Mouse (Mus musculus) liver, embryonic 14.5 days (tissue): ENCODE measurements around the gene Anapc2. TPM values are rescaled to one million over a fixed set of nuclear protein-coding genes. Genes with fewer than 3 reads are reported as not detected.

Experiments
- ATAC-seq: fragments of 200-750 bp; cut with Nextera tagmentation; 2 replicates; pipeline ENCODE4 v1.8.0; 2017; ENCODE audit warnings: moderate number of reproducible peaks, mild to moderate bottlenecking, moderate library complexity; ENCODE audit not compliant: insufficient read depth
- DNase-seq, 3 experiments: peaks; one replicate each; pipeline ENCODE4 v3.0.0-alpha.2; 2012 to 2013; ENCODE audit warnings: low read depth in 3 of 3, low spot score in 3 of 3
- H3K27ac ChIP-seq: fragments of 300-500 bp; sonication (generic); 2 replicates; pipeline ENCODE4 v1.5.1; 2014; ENCODE audit warnings: moderate library complexity, mild to moderate bottlenecking, control low read depth, inconsistent platforms
- H3K27me3 ChIP-seq: fragments of 300-500 bp; sonication (generic); 2 replicates; pipeline ENCODE4 v1.6.1; 2014; ENCODE audit warnings: mild to moderate bottlenecking, low read length, moderate library complexity; ENCODE audit not compliant: control insufficient read depth, insufficient read depth
- H3K36me3 ChIP-seq: fragments of 300-500 bp; sonication (generic); replicated peaks from 2 replicates; pipeline ENCODE4 v1.6.1; 2014; ENCODE audit warnings: low read depth; ENCODE audit not compliant: control insufficient read depth, insufficient read depth
- H3K4me1 ChIP-seq, 2 experiments: fragments of 200-500 bp in 1 of 2; fragments of 300-500 bp in 1 of 2; sonication (generic) in 1 of 2; replicated peaks; 2 replicates each; pipeline ENCODE4 v1.6.1; 2012 to 2014; ENCODE audit warnings: antibody characterized with exemption in 1 of 2, inconsistent platforms in 1 of 2, low read length in 1 of 2; ENCODE audit not compliant: control insufficient read depth in 2 of 2, insufficient read depth in 2 of 2
- H3K4me2 ChIP-seq: fragments of 300-500 bp; sonication (generic); 2 replicates; pipeline ENCODE4 v1.6.1; 2014; ENCODE audit warnings: low read depth, mild to moderate bottlenecking, control low read depth, moderate library complexity
- H3K4me3 ChIP-seq, 2 experiments: fragments of 200-500 bp in 1 of 2; fragments of 300-500 bp in 1 of 2; sonication (generic) in 1 of 2; 2 replicates each; pipeline ENCODE4 v1.5.1; 2012 to 2014; ENCODE audit warnings: low read depth in 2 of 2, low read length in 2 of 2, mild to moderate bottlenecking in 2 of 2, control low read depth in 1 of 2, inconsistent platforms in 1 of 2, moderate library complexity in 1 of 2; ENCODE audit not compliant: insufficient read depth in 1 of 2
- H3K9ac ChIP-seq: fragments of 300-500 bp; sonication (generic); replicated peaks from 2 replicates; pipeline ENCODE4 v1.6.1; 2014; ENCODE audit warnings: mild to moderate bottlenecking, control low read depth, moderate library complexity
- H3K9me3 ChIP-seq: fragments of 300-500 bp; sonication (generic); 2 replicates; pipeline ENCODE4 v1.6.1; 2016; ENCODE audit warnings: low read length, mixed read lengths; ENCODE audit not compliant: control insufficient read depth
- CTCF ChIP-seq: IDR thresholded peaks from 2 replicates; pipeline ENCODE4 v1.5.1; 2016; ENCODE audit warnings: antibody characterized with exemption, low read depth, control low read depth
- EP300 ChIP-seq: IDR thresholded peaks from 2 replicates; pipeline ENCODE4 v1.6.1; 2016; ENCODE audit warnings: antibody characterized with exemption, low read depth
- WGBS: fragments of 180-500 bp; shearing (Covaris S2); extraction: QIAGEN DNeasy Blood & Tissue Kit; methylation state at CpG from one replicate; pipeline ENCODE4 v1.1.7; 2014; ENCODE audit not compliant: insufficient replicate concordance; 5-methylcytosine and 5-hydroxymethylcytosine counted together
- polyA plus RNA-seq, 2 experiments: library from polyadenylated mRNA; depleted of rRNA in 1 of 2; stranded (reverse) in 1 of 2; unstranded in 1 of 2; fragments of >200 nt; fragmentation: Nextera tagmentation in 1 of 2; extraction: Ambion mirVana in 1 of 2; gene quantifications; 2 replicates each; pipeline versions ENCODE4 v1.2.1 to v1.2.3; 2012 to 2014

Gene Anapc2
- polyA plus RNA-seq, 2 experiments, result 23.8 to 30.2 TPM

DNA sequence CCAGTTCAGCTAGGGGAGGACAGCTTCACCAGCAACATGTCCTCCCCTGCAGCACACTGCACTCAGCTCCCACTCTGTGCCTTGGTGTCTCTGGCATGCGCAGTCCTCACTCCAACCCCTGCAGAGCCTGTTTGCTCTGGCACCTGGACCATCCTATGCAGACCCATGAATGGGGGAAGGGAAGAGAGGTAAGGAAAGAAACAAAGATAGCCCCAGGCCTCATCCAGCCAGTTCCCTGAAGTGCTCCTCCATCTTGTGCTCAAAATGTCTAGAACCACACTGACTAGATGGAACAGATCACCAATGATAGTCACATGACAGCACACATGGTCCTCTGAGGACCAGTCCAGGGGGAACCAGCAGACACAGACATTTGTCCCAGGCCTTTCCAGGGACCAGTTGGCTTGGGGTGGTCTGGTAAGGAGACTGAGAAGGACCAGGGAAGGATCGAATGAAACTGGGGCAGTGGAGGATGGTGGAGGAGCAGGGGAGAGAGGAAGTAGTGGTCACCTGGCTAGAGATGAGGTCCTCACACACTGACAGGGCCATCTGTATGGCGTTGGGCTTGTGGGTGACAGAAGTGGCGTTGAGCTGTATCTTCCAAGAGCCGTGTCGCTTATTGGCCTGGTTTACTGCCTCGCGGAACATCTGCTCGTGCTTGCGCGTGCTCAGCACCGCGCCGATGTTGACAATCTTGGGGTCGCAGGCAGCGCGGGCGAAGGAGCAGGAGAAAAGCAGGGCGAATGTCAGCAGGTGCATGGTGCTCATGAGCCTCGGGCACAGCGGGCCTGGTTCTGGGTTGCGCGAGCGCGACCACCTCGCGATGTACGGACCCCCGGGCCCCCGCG is 46.1 kb downstream of the Anapc2 start:
- 8% methylated on average over 31 of the region's 31 CpGs for WGBS
- H3K4me2 ChIP-seq, result peak overlapping the region; percentile 48
- TF ChIP-seq EP300 (no peak), CTCF (no peak)
- H3K9ac ChIP-seq, result no peak overlapping the region
- H3K4me1 ChIP-seq, result no peaks in the 10 kb centered on the region
- no peaks in the 10 kb centered on the region for H3K36me3 ChIP-seq
- DNase-seq (no peak), ATAC-seq (no peak)
- H3K27me3 ChIP-seq, result peaks cover 19% of the 10 kb centered on the region
- H3K9me3 ChIP-seq, result no peaks in the 10 kb centered on the region
- no peak overlapping the region for H3K27ac ChIP-seq
- H3K4me3 ChIP-seq, result no peak overlapping the region; a peak in 1 of 4 replicates

DNA sequence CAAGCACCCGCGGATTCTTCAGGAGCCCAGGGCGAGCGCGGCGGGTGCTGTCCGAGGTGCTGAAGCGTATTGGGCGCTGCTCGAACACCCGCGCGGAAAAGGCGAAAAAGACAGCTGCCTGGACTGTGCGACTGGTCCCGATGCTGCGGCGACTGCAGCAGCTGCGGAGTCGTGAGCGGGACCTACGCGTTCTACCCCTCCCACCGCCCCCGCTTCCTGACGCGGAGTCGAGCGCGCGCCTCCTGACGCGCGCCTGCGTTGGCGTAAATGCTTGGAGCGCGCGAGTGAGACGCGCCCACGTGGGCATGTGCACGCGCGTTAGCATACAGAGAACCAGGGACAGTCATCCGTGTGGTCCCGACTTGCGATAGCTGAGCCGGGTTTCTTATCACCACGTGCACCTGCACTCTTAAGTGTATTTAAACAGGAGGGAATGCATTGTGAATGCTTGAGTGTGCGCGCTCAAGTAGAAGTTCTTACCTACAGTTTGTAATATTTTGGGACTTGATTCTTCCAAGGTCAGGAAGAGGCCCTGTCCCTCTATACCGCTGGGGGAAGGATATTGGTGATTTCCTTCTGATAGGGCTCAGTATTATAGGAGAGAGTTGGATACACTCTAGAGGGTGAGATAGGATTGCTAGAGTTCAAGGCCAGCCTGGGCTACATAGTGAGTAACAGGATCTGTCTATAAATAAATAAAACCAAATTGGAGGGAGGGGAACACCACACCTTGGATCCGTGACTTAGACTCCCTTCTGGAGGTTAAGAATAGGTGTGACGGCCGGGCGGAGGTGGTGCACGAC is 46.9 kb downstream of the Anapc2 start, which contains the start of gene Grin1:
TSS of gene Grin1 (minus strand) at position 217 of the 803 bp plus-strand sequence.
- no peak within 1 kb of the TSS; a peak in 1 of 4 replicates for H3K4me3 ChIP-seq
- no peak for ATAC-seq
- no peaks in the 10 kb centered on the region for H3K36me3 ChIP-seq
- peak within 1 kb of the TSS; percentile 48 for H3K4me2 ChIP-seq
- TF ChIP-seq EP300 (no peak), CTCF (no peak)
- H3K27me3 ChIP-seq, result peaks cover 19% of the 10 kb centered on the region
- H3K27ac ChIP-seq, result no peak within 1 kb of the TSS
- peak in 2 of 3 experiments; percentile 37 to 41 for DNase-seq
- WGBS, result 8% methylated on average over 58 of the region's 58 CpGs
- H3K9ac ChIP-seq, result no peak within 1 kb of the TSS
- H3K9me3 ChIP-seq, result no peaks in the 10 kb centered on the region
- H3K4me1 ChIP-seq, result no peaks in the 10 kb centered on the region

DNA sequence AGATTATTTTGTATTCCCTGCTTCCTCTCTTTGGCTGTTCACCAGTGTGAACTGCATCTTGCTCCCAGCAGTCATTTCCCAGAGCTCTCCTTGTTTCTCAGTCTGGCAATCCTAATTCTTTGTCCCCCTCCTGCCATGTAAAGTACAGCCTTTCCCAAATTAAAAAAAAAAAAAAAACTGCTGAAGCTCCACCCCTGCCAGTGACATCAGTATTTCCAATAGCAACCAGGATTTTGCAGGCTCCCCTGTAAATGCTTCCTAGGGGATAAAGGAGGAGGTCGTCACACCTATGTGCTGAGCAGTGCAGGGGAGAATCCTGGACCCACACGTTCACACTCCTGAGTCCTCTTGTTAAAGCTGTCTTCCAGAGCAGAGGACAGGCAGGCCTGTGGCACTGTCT is 47.8 kb downstream of the Anapc2 start:
- no peak for ATAC-seq
- TF ChIP-seq CTCF (no peak), EP300 (no peak)
- DNase-seq, result no peak
- no peak overlapping the region for H3K4me3 ChIP-seq
- no peaks in the 10 kb centered on the region for H3K9me3 ChIP-seq
- H3K27ac ChIP-seq, result no peak overlapping the region
- H3K4me1 ChIP-seq, result no peaks in the 10 kb centered on the region
- no peaks in the 10 kb centered on the region for H3K36me3 ChIP-seq
- H3K4me2 ChIP-seq, result no peak overlapping the region
- H3K27me3 ChIP-seq, result peaks cover 19% of the 10 kb centered on the region
- WGBS, result 19% methylated on average over 2 of the region's 2 CpGs
- no peak overlapping the region for H3K9ac ChIP-seq

DNA sequence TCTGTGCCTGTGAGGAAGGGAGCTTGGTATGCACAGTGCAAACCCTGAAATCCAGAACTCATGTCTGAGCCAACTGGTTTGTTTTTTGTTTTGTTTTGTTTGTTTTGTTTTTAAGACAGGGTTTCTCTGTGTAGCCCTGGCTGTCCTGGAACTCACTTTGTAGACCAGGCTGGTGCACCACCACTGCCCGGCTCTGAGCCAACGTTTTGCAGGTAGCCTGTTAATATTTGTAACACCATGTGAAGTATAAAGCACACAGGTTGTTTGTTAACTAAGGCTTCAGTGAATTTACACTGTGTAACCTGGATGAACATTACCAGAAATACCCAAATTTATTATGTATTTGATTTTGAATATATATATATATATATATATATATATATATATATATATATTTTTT is 53.8 kb downstream of the Anapc2 start:
- peaks cover 0 to under 1% of the 10 kb centered on the region in 2 experiments; a peak in 2 of 4 replicates for H3K4me1 ChIP-seq
- ATAC-seq, result no peak
- no peak overlapping the region for H3K9ac ChIP-seq
- 61% methylated on average over 2 of the region's 2 CpGs for WGBS
- no peak for TF ChIP-seq CTCF
- no peaks in the 10 kb centered on the region for H3K9me3 ChIP-seq
- no peak overlapping the region for H3K4me3 ChIP-seq
- H3K4me2 ChIP-seq, result no peak overlapping the region
- DNase-seq, result no peak
- H3K27ac ChIP-seq, result no peak overlapping the region
- no peaks in the 10 kb centered on the region for H3K36me3 ChIP-seq
- no peaks in the 10 kb centered on the region; the same call in 1 of the 2 replicates for H3K27me3 ChIP-seq

DNA sequence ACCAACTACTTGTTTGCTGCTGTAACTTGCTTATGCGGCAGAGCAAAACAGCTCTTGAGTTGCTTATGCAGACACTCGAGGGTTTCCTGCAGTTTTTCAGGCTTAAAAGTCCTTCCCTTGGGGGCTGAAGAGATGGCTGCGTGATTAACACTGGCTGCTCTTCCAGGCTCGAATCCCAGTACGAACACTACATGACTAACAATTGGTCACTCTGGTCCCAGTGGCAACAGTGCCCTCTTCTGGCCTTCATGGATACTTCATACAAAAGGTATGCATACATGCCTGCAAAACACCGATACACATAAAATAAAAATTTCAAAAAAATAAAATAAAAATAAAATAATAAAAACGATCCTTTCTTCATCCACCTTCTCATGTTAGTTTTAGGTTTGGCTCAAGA is 56.2 kb downstream of the Anapc2 start:
- no peak overlapping the region for H3K4me3 ChIP-seq
- H3K9ac ChIP-seq, result no peak overlapping the region
- H3K9me3 ChIP-seq, result no peaks in the 10 kb centered on the region
- DNase-seq (peak in 2 of 3 experiments; percentile 36 to 43), ATAC-seq (no peak)
- H3K27ac ChIP-seq, result no peak overlapping the region
- H3K36me3 ChIP-seq, result no peaks in the 10 kb centered on the region
- 35% methylated on average over 7 of the region's 7 CpGs for WGBS
- no peak overlapping the region for H3K4me2 ChIP-seq
- H3K27me3 ChIP-seq, result no peaks in the 10 kb centered on the region; the same call in 1 of the 2 replicates
- TF ChIP-seq EP300, result no peak
- TF ChIP-seq CTCF, result peak; percentile 74
- H3K4me1 ChIP-seq, result peaks cover 10% of the 10 kb centered on the region in 2 experiments
